Mouse (Mus musculus) testis, adult 2 months (tissue): ENCODE results near the gene Ep400.

Experiments used
- CTCF ChIP-seq: fragments of 200-500 bp; IDR thresholded peaks from 2 replicates; pipeline ENCODE4 v1.5.1; 2012; ENCODE audit warnings: low read depth, mild to moderate bottlenecking, inconsistent platforms, low read length, moderate library complexity; ENCODE audit not compliant: control insufficient read depth, insufficient read depth, insufficient replicate concordance
- POLR2A ChIP-seq: fragments of 200-500 bp; IDR thresholded peaks from 2 replicates; pipeline ENCODE4 v1.6.1; 2012; ENCODE audit warnings: low read depth, mild to moderate bottlenecking, inconsistent platforms, low read length, moderate library complexity; ENCODE audit not compliant: control insufficient read depth

DNA sequence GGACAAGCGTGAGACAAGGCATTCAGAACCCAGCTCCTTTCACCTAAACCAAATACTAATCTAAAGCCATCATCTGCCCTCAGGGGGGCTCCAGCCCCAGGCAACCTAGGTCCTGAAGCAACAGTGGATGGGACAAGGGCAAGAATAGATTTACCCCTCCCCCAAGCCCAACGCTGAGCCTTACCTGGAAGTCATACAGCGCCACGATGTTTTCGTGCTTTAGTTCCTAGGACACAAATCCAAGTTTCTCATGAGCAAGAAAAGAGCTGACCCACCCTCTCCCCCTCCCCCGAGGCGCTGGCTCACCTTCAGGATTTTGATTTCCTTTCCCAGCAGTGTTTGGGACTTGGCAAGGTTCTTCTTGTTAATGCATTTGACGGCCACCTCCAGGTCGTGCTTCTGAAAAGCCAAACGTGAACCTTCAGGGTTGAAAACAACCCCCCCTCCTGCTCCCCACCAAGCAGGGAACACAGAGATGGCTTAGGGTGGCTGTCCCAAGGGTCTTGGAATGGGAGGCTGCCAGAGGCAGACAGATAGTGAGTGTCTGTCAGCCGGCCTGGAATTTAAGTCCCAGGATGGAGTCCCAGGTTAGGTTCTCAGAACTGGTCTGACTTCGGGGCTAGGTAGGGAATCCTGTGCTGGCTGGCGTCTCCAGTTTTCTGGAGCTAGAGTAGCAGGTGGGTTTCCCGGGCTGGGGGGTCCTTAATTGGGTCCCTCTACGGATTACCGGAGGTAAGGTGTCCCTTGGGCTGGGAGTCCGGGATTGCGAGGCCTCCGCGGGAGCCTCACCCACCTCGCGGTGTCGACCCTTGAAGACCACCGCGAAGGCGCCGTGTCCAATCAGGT is 38.5 kb upstream of the Ep400 start:
- TF ChIP-seq POLR2A: no peak
- TF ChIP-seq CTCF: no peak
